Mouse (Mus musculus) megakaryocyte, adult 5-6 weeks (primary cell): ENCODE data around the gene Shmt1. TPM values are rescaled to one million over a fixed set of nuclear protein-coding genes. Genes with fewer than 3 reads are reported as not detected.

Experiments
- total RNA-seq, 2 experiments: library from RNA; stranded (forward) in 1 of 2; stranded (reverse) in 1 of 2; fragments of 153-499, 151-499 nt in 1 of 2; fragments of 221-1000, 200-1000 nt in 1 of 2; gene quantifications; 2 replicates each; pipeline versions ENCODE4 v1.2.3 to v1.2.4; 2015 to 2017

The Shmt1 gene
- total RNA-seq, 2 experiments from 2014 or later: 6.2 to 15.6 TPM

Other genes with a start within 250 kb of the Shmt1 start
- 6.4 and 6.6 TPM in 2 replicates for gene Llgl1, start 112.0 kb downstream of the Shmt1 start, total RNA-seq (2015)
- 4.1 and 4.9 TPM in 2 replicates for gene Llgl1, start 112.0 kb downstream of the Shmt1 start, total RNA-seq (2017)
- gene Flii, start 84.5 kb downstream of the Shmt1 start, total RNA-seq (2015): 115 and 144 TPM in 2 replicates
- gene Flii, start 84.5 kb downstream of the Shmt1 start, total RNA-seq (2017): 158 and 172 TPM in 2 replicates
- 3.3 and 3.7 TPM in 2 replicates for gene Mief2, start 83.3 kb downstream of the Shmt1 start, total RNA-seq (2015)
- 4.7 and 7.4 TPM in 2 replicates for gene Mief2, start 83.3 kb downstream of the Shmt1 start, total RNA-seq (2017)
- 6.0 and 10.5 TPM in 2 replicates for gene Top3a, start 34.4 kb downstream of the Shmt1 start, total RNA-seq (2015)
- 12.6 and 14.8 TPM in 2 replicates for gene Top3a, start 34.4 kb downstream of the Shmt1 start, total RNA-seq (2017)
- 27.4 and 32.1 TPM in 2 replicates for gene Smcr8, start 34.2 kb downstream of the Shmt1 start, total RNA-seq (2015)
- 16.8 and 18.7 TPM in 2 replicates for gene Smcr8, start 34.2 kb downstream of the Shmt1 start, total RNA-seq (2017)
- gene Dhrs7b, start 18.9 kb upstream of the Shmt1 start, total RNA-seq (2015): 11.1 and 16.8 TPM in 2 replicates
- gene Dhrs7b, start 18.9 kb upstream of the Shmt1 start, total RNA-seq (2017): 12.9 and 15.6 TPM in 2 replicates
- 13.3 and 18.7 TPM in 2 replicates for gene Tmem11, start 67.6 kb upstream of the Shmt1 start, total RNA-seq (2015)
- gene Tmem11, start 67.6 kb upstream of the Shmt1 start, total RNA-seq (2017): 32.7 and 37.7 TPM in 2 replicates
- gene Natd1, start 103.0 kb upstream of the Shmt1 start, total RNA-seq (2015): 5.6 and 5.8 TPM in 2 replicates
- 2.7 and 3.3 TPM in 2 replicates for gene Natd1, start 103.0 kb upstream of the Shmt1 start, total RNA-seq (2017)
- gene Map2k3, start 120.3 kb upstream of the Shmt1 start, total RNA-seq (2015): 34.2 and 37.2 TPM in 2 replicates
- gene Map2k3, start 120.3 kb upstream of the Shmt1 start, total RNA-seq (2017): 10.5 and 16.3 TPM in 2 replicates
- gene Kcnj12, start 210.8 kb upstream of the Shmt1 start, total RNA-seq (2015): not detected in 2 replicates
- gene Kcnj12, start 210.8 kb upstream of the Shmt1 start, total RNA-seq (2017): not detected in 2 replicates